Mouse (Mus musculus) gastrocnemius, adult 8-10 months (tissue): Measurements from ENCODE around the gene Ahnak2. TPM values are rescaled to one million over a fixed set of nuclear protein-coding genes. Genes with fewer than 3 reads are reported as not detected.
"Not testable (repeated sequence)": the region's sequence is repeated elsewhere in the genome, so short reads cannot be mapped to it uniquely, and the experiment has no call there.

Experiments
- DNase-seq, 2 experiments: peaks; one replicate each; pipeline ENCODE4 v3.0.0; 2022; ENCODE audit warnings: low spot score in 2 of 2
- total RNA-seq, 4 experiments: library from RNA; stranded (reverse); gene quantifications; 2 replicates each; pipeline ENCODE4 v1.2.4; 2022

Gene Ahnak2
- total RNA-seq, 4 experiments from 2014 or later: 6.9 to 8.7 (median 7.6) TPM

- no peak for DNase-seq
Observed at GRCm38 (mm10) chr12:112821216-112821615, 18.8 kb upstream of the Ahnak2 start.

- DNase-seq: no peak
Observed at GRCm38 (mm10) chr12:112820401-112820999, 18.0 kb upstream of the Ahnak2 start.

- DNase-seq: no peak
Observed at GRCm38 (mm10) chr12:112819057-112819662, 16.7 kb upstream of the Ahnak2 start.

- DNase-seq: not testable (repeated sequence)
Observed at GRCm38 (mm10) chr12:112816866-112817265, 14.4 kb upstream of the Ahnak2 start.

GRCm38 (mm10) chr12:112816294-112816693 is 13.8 kb upstream of the Ahnak2 start:
- DNase-seq: no peak

- no peak for DNase-seq
Observed at GRCm38 (mm10) chr12:112814682-112815470, 12.4 kb upstream of the Ahnak2 start.

- no peak for DNase-seq
Observed at GRCm38 (mm10) chr12:112813370-112813769, 10.9 kb upstream of the Ahnak2 start.

GRCm38 (mm10) chr12:112810092-112810885 is 7.8 kb upstream of the Ahnak2 start:
- DNase-seq: no peak

GRCm38 (mm10) chr12:112809641-112810040 is 7.2 kb upstream of the Ahnak2 start:
- DNase-seq: no peak

- DNase-seq: peak; percentile 89 to 91
Observed at GRCm38 (mm10) chr12:112808587-112809364, 6.3 kb upstream of the Ahnak2 start, which contains the start of gene Clba1. TSS of gene Clba1 (plus strand) at chr12:112808937.

GRCm38 (mm10) chr12:112808212-112808586 is 5.7 kb upstream of the Ahnak2 start:
- no peak for DNase-seq

GRCm38 (mm10) chr12:112807796-112808195 is 5.3 kb upstream of the Ahnak2 start:
- DNase-seq: no peak

GRCm38 (mm10) chr12:112806044-112806443 is 3.6 kb upstream of the Ahnak2 start:
- DNase-seq: no peak

GRCm38 (mm10) chr12:112804046-112804445 is 1.6 kb upstream of the Ahnak2 start:
- DNase-seq: no peak

- no peak for DNase-seq
Observed at GRCm38 (mm10) chr12:112802917-112803316, 460 bp upstream of the Ahnak2 start.

- DNase-seq: peak; percentile 37 to 55
Observed at GRCm38 (mm10) chr12:112800476-112800875, 2.0 kb downstream of the Ahnak2 start.

- DNase-seq: no peak
Observed at GRCm38 (mm10) chr12:112799237-112799970, 3.1 kb downstream of the Ahnak2 start.

- no peak for DNase-seq
Observed at GRCm38 (mm10) chr12:112798716-112799115, 3.7 kb downstream of the Ahnak2 start.

GRCm38 (mm10) chr12:112798332-112798681 is 4.2 kb downstream of the Ahnak2 start:
- no peak for DNase-seq

- DNase-seq: no peak
Observed at GRCm38 (mm10) chr12:112797672-112798331, 4.7 kb downstream of the Ahnak2 start.
